Mouse (Mus musculus) brain, embryonic 18.5 days (tissue): ENCODE measurements at regions not wholly inside any gene's neighbourhood (a gene's known extent, or its start where the extent isn't known, plus 50 kb on each side); places are given as distances from the start of the nearest gene placed in this dataset.

Experiments used
- DNase-seq: peaks from one replicate; pipeline ENCODE4 v3.0.0-alpha.2; 2012; ENCODE audit warnings: low read depth, low spot score

- no peak for DNase-seq
Measured at GRCm38 (mm10) chr13:99057293-99057588, 72.9 kb upstream of the 1700024P04Rik start.

DNA sequence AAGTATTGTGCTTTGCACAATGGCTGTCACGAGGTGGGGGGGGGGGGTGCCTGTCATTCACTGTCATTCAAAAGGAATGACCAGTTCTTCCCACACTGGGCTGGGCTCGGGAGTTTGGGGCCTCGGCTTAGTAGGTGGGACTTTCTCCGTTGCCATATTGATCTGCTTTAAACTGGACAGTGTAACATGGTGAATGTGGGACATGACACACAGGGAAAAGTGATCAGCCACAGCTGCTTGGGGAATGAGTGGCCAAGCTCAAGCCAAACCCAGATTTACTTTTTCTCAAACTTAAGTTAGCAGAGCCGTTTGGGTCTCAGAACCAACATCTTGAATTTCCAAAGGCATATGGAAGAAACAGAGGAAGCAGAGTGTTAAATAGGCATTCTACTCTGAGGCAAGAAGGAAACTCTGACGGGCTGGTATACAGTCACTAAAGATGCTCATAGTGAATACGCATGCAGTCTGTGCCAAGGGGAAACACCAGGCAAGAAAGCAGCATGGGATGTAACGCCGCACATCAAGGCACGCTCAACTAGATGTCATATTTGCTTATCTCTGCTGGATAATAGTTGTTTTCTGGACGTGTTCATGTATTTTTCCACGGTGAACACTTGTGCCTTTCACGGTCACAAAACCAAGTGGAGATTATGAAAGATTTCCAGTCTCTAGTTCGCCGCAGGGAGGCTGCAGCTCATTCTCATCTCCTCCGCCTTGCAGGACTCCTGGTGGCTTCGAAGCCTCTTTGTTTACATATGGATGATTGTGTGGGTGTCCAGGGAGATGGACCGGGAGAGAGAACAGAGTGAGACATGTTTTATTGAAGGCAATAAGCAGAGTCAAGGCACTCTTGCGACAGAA, 72.3 kb upstream of the 1700024P04Rik start:
- no peak for DNase-seq

GRCm38 (mm10) chr13:99055609-99056321, 71.4 kb upstream of the 1700024P04Rik start:
- DNase-seq = no peak

DNA sequence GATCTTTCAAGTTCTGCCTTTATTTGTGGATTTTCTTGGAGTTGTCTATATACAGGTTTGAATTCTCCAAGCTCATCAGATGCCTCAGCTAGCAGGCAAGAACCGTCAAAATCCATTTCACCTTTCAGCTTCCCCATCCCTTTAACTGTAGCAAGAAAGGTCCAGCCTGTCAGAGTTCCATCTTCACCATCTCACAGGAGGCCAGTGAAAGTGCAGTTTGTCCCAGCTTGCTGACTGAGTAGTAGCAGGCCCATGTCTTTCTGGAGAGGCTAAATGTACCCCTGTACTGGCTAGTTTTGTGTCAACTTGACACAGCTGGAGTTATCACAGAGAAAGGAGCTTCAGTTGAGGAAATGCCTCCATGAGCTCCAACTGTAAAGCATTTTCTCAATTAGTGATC, 67.7 kb upstream of the 1700024P04Rik start:
- DNase-seq = no peak

DNA sequence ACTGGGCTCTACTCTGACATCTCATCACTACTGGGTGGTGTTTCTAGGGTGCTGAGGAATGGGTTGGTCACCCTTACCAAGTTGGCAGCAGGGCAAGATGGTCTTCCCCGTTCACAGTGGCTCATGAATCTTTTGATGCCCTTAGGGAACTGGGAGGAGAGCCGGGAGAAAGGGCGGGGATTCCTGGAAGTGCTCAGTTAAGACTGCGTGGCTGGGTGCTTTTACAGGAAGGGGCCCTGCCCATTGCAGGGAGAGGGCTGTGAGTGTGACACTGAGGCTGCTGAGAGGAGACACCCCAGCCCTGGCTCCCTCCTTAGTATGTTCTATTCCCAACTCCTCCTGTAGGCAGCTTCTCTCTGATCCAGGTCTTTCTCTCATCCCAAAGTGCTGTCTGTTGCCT, 65.3 kb upstream of the 1700024P04Rik start:
- no peak for DNase-seq

GRCm38 (mm10) chr13:99048651-99049100, 64.3 kb upstream of the 1700024P04Rik start:
- no peak for DNase-seq

- no peak for DNase-seq
Measured at GRCm38 (mm10) chr13:99047219-99047618, 62.9 kb upstream of the 1700024P04Rik start.

DNA sequence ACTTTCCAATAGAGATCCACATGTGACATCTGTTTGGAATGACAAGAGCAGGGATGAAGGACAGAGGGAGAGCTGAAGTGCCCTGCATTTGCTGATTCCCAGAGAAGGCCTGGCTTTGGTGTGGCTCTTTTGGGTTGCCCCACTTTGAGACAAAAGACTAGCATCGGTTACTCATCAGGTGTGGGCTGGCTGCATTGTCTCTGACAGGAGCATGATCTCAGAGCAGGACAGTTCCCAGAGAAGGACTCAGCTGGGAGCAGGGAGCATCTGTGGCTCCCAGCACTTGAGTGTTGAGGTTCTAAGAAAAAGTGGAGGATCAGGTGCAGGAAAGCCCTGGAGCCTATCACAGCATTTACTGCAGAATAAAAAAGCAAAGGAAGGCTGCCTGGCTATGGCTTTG, 62.4 kb upstream of the 1700024P04Rik start:
- no peak for DNase-seq

DNA sequence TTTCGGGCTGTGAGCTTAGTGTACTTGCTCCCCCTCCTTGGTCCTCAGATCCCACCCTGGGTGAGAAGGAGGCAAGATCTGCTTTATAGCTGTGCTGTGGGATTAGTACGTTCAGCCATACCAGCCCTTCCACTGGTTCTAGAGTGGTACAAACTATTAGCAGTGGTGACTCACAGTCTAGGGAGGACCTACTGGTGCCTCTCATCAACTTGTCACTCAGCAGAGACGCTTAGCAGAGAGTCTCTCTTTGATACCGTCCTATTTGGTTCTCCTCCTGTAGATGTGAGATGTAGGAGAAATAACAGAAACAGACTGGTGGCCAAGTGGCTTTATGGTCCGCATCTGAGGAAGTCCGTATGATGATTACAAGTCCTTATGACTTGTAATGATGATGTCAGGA, 57.7 kb upstream of the 1700024P04Rik start:
- DNase-seq = no peak

GRCm38 (mm10) chr13:99041256-99041655, 56.9 kb upstream of the 1700024P04Rik start:
- DNase-seq = no peak

DNA sequence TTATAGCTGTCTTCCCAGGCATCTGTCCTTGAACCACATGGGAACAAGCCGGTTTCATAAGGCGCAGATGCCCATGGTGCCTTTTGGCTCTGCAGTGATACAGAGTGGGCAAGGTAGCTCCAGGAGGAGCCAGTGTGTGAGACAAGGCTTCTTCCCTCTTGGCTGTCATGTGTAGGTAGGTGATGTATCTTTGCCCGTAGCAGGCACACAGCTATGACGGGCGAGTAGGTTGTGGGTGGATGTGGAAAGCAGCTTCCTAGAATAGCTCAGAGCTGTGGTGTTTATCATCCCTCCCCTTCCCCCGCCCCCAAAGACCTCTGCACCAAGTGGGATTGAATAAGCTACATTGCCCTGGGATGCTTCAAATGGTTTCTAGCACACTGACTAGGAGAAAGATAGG, 56.5 kb upstream of the 1700024P04Rik start:
- DNase-seq = no peak

GRCm38 (mm10) chr13:99040171-99040570, 55.8 kb upstream of the 1700024P04Rik start:
- no peak for DNase-seq

DNA sequence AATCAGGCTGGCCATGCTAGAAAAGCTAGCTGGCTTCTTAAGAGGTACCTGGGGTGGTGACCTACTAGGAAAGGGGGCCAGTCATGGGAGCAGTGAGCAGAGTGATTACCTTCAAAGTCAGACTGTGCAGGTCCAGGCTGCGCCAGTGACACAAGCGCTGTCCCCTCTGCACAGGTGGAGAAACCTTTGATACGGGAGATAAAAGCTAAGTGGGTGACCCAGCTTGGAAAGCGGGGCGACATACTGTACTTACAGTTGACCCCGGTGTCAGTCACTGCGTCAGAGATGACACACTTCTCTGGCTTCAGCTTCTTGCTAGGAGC, 54.7 kb upstream of the 1700024P04Rik start:
- DNase-seq = no peak

- no peak for DNase-seq
Measured at GRCm38 (mm10) chr13:99038198-99039062, 54.1 kb upstream of the 1700024P04Rik start.

- no peak for DNase-seq
Measured at GRCm38 (mm10) chr13:99037131-99037530, 52.8 kb upstream of the 1700024P04Rik start.
